Comparison of ENCODE assay signal across 11 mouse cellular contexts in genomic region chr11:44685129-44685528, GRCm38 (mm10).
DNase-seq lines count a peak whose midpoint lies in the region; ATAC-seq and TF ChIP-seq lines count a peak whose summit lies in the region.
"Had no signal": no experiment of that assay in that cellular context is flagged by ENCODE, and none has a peak within 500 bp of the region (broad histone marks: within the 10 kb centered on the region; RNA-seq: fewer than 3 reads in every experiment).

No protein-coding gene starts in this region.

- intact Hi-C loops in left cerebral cortex, postnatal 4 days (cut with DNase I) = no loop called here

- no peaks in the 10 kb centered on the region for H3K9me3 ChIP-seq in CH12.LX (replicated peaks; ENCODE audit: low read length)
- H3K9me3 ChIP-seq in embryonic facial prominence, embryonic 14.5 days (ENCODE audit: control insufficient read depth, low read length) = no peaks in the 10 kb centered on the region
- no peaks in the 10 kb centered on the region for H3K9me3 ChIP-seq in limb, embryonic 10.5 days (replicated peaks)
- H3K9me3 ChIP-seq: liver, embryonic 13.5 days had no signal

- H3K4me3 ChIP-seq in kidney, adult 2 months (ENCODE audit: insufficient read depth, low read depth, low read length) = no peak overlapping the region
- peak overlapping the region in 2 of 3 experiments; percentile 21 to 23 for H3K4me3 ChIP-seq in CH12.LX (replicated peaks in 1 of 3; ENCODE audit: low read depth in 2 of 3, low read length in 2 of 3, poor library complexity in 1 of 3)
- H3K4me3 ChIP-seq in embryonic facial prominence, embryonic 14.5 days (ENCODE audit: low read depth, low read length) = no peak overlapping the region
- no peak overlapping the region for H3K4me3 ChIP-seq in limb, embryonic 10.5 days
- H3K4me3 ChIP-seq: liver, embryonic 13.5 days had no signal

- H3K79me2 ChIP-seq in CH12.LX (replicated peaks; ENCODE audit: control insufficient read depth, extremely low read depth, insufficient read depth, poor library complexity, severe bottlenecking) = peaks cover 60% of the 10 kb centered on the region

- in situ Hi-C loops in CH12.LX (cut with MboI; ENCODE audit: low pct_ligation_motif_present, low pct_unique_long_range_greater_than_20kb, low sequenced_read_pairs) = no loop called here

- no peaks in the 10 kb centered on the region for H3K36me3 ChIP-seq in kidney, adult 2 months (ENCODE audit: control insufficient read depth, insufficient read depth, low read length)
- peaks cover 5 to 38% of the 10 kb centered on the region in 2 experiments for H3K36me3 ChIP-seq in CH12.LX (replicated peaks in 1 of 2; ENCODE audit: control insufficient read depth in 1 of 2, insufficient read depth in 1 of 2, low read length in 1 of 2)
- no peaks in the 10 kb centered on the region for H3K36me3 ChIP-seq in embryonic facial prominence, embryonic 14.5 days (ENCODE audit: control insufficient read depth, insufficient read depth, low read length)
- no peaks in the 10 kb centered on the region for H3K36me3 ChIP-seq in limb, embryonic 10.5 days
- H3K36me3 ChIP-seq: liver, embryonic 13.5 days had no signal

- no peak for ATAC-seq in embryonic facial prominence, embryonic 14.5 days (ENCODE audit: low read depth)
- no peak for ATAC-seq in activated CD4-positive, CD25-positive, alpha-beta regulatory T cell, adult 4 months

- peak overlapping the region; percentile 91 for H3K27ac ChIP-seq in kidney, adult 2 months (ENCODE audit: insufficient read depth, low read depth, low read length)
- peak overlapping the region; percentile 25; the same call in 1 of the 2 replicates for H3K27ac ChIP-seq in CH12.LX (ENCODE audit: insufficient read depth, low read depth)
- peak overlapping the region; percentile 74 for H3K27ac ChIP-seq in embryonic facial prominence, embryonic 14.5 days (replicated peaks; ENCODE audit: low read depth, low read length)
- 0 out of 2 replicates have a peak overlapping the region, but pooled peaks have one; percentile 43 for H3K27ac ChIP-seq in limb, embryonic 10.5 days
- H3K27ac ChIP-seq: liver, embryonic 13.5 days had no signal

- no peak for TF ChIP-seq CTCF in kidney, adult 2 months (conservative IDR thresholded peaks at IDR 0.05; ENCODE audit: insufficient read depth, insufficient read length, low read depth, low read length)
- no peak for TF ChIP-seq CTCF in CH12.LX (conservative IDR thresholded peaks at IDR 0.05 in 1 of 2, IDR thresholded peaks at IDR 0.05 in 1 of 2; ENCODE audit: low read depth in 2 of 2, low read length in 2 of 2)

- no peak for TF ChIP-seq EP300 in CH12.LX (IDR thresholded peaks at IDR 0.05; ENCODE audit: low read length)

- dilution Hi-C loops in CH12.LX (cut with MboI; ENCODE audit: extremely low pct_ligation_motif_present, extremely low pct_unique_long_range_greater_than_20kb, low sequenced_read_pairs) = no loop called here

- no peaks in the 10 kb centered on the region for H3K4me1 ChIP-seq in kidney, adult 2 months (ENCODE audit: control insufficient read depth, insufficient read depth, low read length)
- H3K4me1 ChIP-seq in CH12.LX (ENCODE audit: control insufficient read depth in 1 of 2, insufficient read depth in 2 of 2) = peaks cover 17 to 83% of the 10 kb centered on the region in 2 experiments
- peaks cover 41% of the 10 kb centered on the region for H3K4me1 ChIP-seq in embryonic facial prominence, embryonic 14.5 days (ENCODE audit: control insufficient read depth, insufficient read depth, low read length)
- peaks cover 69% of the 10 kb centered on the region for H3K4me1 ChIP-seq in limb, embryonic 10.5 days
- H3K4me1 ChIP-seq: liver, embryonic 13.5 days had no signal

- no peaks in the 10 kb centered on the region for H3K27me3 ChIP-seq in kidney, adult 2 months (replicated peaks; ENCODE audit: control insufficient read depth, insufficient read depth, low read length)
- no peaks in the 10 kb centered on the region for H3K27me3 ChIP-seq in CH12.LX (replicated peaks)
- H3K27me3 ChIP-seq in embryonic facial prominence, embryonic 14.5 days (replicated peaks; ENCODE audit: control insufficient read depth, insufficient read depth, low read length) = no peaks in the 10 kb centered on the region
- H3K27me3 ChIP-seq in limb, embryonic 10.5 days (ENCODE audit: low read depth, poor library complexity, severe bottlenecking) = no peaks in the 10 kb centered on the region
- H3K27me3 ChIP-seq: liver, embryonic 13.5 days had no signal

- no peak for DNase-seq in kidney, adult 2 months
- no peak for DNase-seq in kidney, adult 11 months
- DNase-seq in CH12.LX (ENCODE audit: extremely low read depth) = no peak
- DNase-seq in embryonic facial prominence, embryonic 14.5 days (ENCODE audit: low spot score) = no peak
- no peak for DNase-seq in limb, embryonic 10.5 days (ENCODE audit: low spot score)
- DNase-seq in left cerebral cortex, postnatal 4 days = no peak
- DNase-seq in retina, embryonic 14.5 days (ENCODE audit: low spot score) = no peak
- DNase-seq: gastrocnemius, postnatal 25 days; liver, embryonic 13.5 days; thymus, adult 18-20 months had no signal

- H3K4me2 ChIP-seq in CH12.LX (ENCODE audit: insufficient read depth, low read depth, poor library complexity, severe bottlenecking) = peak overlapping the region; percentile 86
- peak overlapping the region; percentile 51; the same call in 1 of the 2 replicates for H3K4me2 ChIP-seq in embryonic facial prominence, embryonic 14.5 days (ENCODE audit: low read depth, low read length)

- peak overlapping the region; percentile 42 for H3K9ac ChIP-seq in CH12.LX (ENCODE audit: insufficient read depth, low read depth)
- H3K9ac ChIP-seq in embryonic facial prominence, embryonic 14.5 days (ENCODE audit: low read depth, low read length) = no peak overlapping the region
- H3K9ac ChIP-seq: liver, embryonic 13.5 days had no signal

- TF ChIP-seq POLR2A in kidney, adult 2 months (IDR thresholded peaks at IDR 0.05; ENCODE audit: low read depth, low read length) = no peak
- no peak for TF ChIP-seq POLR2A in CH12.LX (IDR thresholded peaks at IDR 0.05; ENCODE audit: low read depth, low read length)

- TF ChIP-seq RAD21 in CH12.LX (IDR thresholded peaks at IDR 0.05; ENCODE audit: low read depth, low read length) = no peak

- 63% methylated on average over 3 of the region's 3 CpGs for WGBS in kidney, adult 2 months
- WGBS in embryonic facial prominence, embryonic 14.5 days = 51% methylated on average over 3 of the region's 3 CpGs
- WGBS in limb, embryonic 10.5 days = 81% methylated on average over 3 of the region's 3 CpGs

TF ChIP-seq in CH12.LX, 34 proteins besides CTCF, POLR2A, EP300 and RAD21:
- TF ChIP-seq ZMIZ1 (IDR thresholded peaks at IDR 0.05; ENCODE audit: low read depth, low read length) (no peak), SMC3 (IDR thresholded peaks at IDR 0.05; ENCODE audit: low read depth, low read length) (no peak), CHD1 (IDR thresholded peaks at IDR 0.05; ENCODE audit: low read depth, low read length) (no peak), NRF1 (IDR thresholded peaks at IDR 0.05; ENCODE audit: low read depth, low read length) (no peak), MEF2A (IDR thresholded peaks at IDR 0.05; ENCODE audit: borderline replicate concordance, low read depth, low read length) (no peak), UBTF (IDR thresholded peaks at IDR 0.05; ENCODE audit: low read depth, low read length) (no peak), ZC3H11A (IDR thresholded peaks at IDR 0.05; ENCODE audit: low read depth, low read length) (no peak), IRF4 (IDR thresholded peaks at IDR 0.05; ENCODE audit: low read depth, low read length) (no peak)

Comparison
In these comparisons a context has a peak if more than half of its experiments do, and no peak if none do; other contexts are left out.
1. H3K27ac ChIP-seq: peak in every context shown above with its lines; median percentile 91 in kidney, adult 2 months; 74 in embryonic facial prominence, embryonic 14.5 days; 43 in limb, embryonic 10.5 days; 25 in CH12.LX.
2. H3K4me3 ChIP-seq: peak in CH12.LX (2 of 3); none in kidney, adult 2 months (single experiment), embryonic facial prominence, embryonic 14.5 days (single experiment) and limb, embryonic 10.5 days (single experiment).